Mouse (Mus musculus) lung, embryonic 16.5 days (tissue): ENCODE results near the gene Ephx1. TPM values are rescaled to one million over a fixed set of nuclear protein-coding genes. Genes with fewer than 3 reads are reported as not detected.

Source experiments
- ATAC-seq: fragments of 200-750 bp; cut with Nextera tagmentation; 2 replicates; pipeline ENCODE4 v1.8.0; 2017; ENCODE audit warnings: low read depth, mild to moderate bottlenecking, moderate library complexity
- H3K27ac ChIP-seq: fragments of 300-500 bp; sonication (generic); 2 replicates; pipeline ENCODE4 v1.5.1; 2014; ENCODE audit warnings: mild to moderate bottlenecking, control low read depth, low read length
- H3K27me3 ChIP-seq: fragments of 300-500 bp; sonication (generic); 2 replicates; pipeline ENCODE4 v1.6.1; 2014; ENCODE audit warnings: low read depth, low read length, mixed read lengths; ENCODE audit not compliant: control insufficient read depth, insufficient read depth
- H3K36me3 ChIP-seq: fragments of 300-500 bp; sonication (generic); 2 replicates; pipeline ENCODE4 v1.6.1; 2014; ENCODE audit warnings: low read length; ENCODE audit not compliant: control insufficient read depth, insufficient read depth
- H3K4me1 ChIP-seq: fragments of 300-500 bp; sonication (generic); replicated peaks from 2 replicates; pipeline ENCODE4 v1.6.1; 2014; ENCODE audit warnings: low read length, mixed read lengths; ENCODE audit not compliant: control insufficient read depth, insufficient read depth
- H3K4me2 ChIP-seq: fragments of 300-500 bp; sonication (generic); 2 replicates; pipeline ENCODE4 v1.6.1; 2014; ENCODE audit warnings: low read depth, low read length, control low read depth
- H3K4me3 ChIP-seq: fragments of 300-500 bp; sonication (generic); 2 replicates; pipeline ENCODE4 v1.5.1; 2014; ENCODE audit warnings: mild to moderate bottlenecking, low read length, control low read depth
- H3K9ac ChIP-seq: fragments of 300-500 bp; sonication (generic); 2 replicates; pipeline ENCODE4 v1.6.1; 2014; ENCODE audit warnings: low read length, control low read depth
- H3K9me3 ChIP-seq: fragments of 300-500 bp; sonication (generic); 2 replicates; pipeline ENCODE4 v1.6.1; 2016; ENCODE audit warnings: low read length; ENCODE audit not compliant: control insufficient read depth
- WGBS: fragments of 180-500 bp; shearing (Covaris S2); extraction: QIAGEN DNeasy Blood & Tissue Kit; methylation state at CpG from one replicate; pipeline ENCODE4 v1.1.7; 2014; 5-methylcytosine and 5-hydroxymethylcytosine counted together
- polyA plus RNA-seq: library from polyadenylated mRNA; unstranded; fragments of >200 nt; fragmentation: Nextera tagmentation; extraction: Ambion mirVana; gene quantifications from 2 replicates; pipeline ENCODE4 v1.2.1, GENCODE M21; 2015

Gene Ephx1
- polyA plus RNA-seq = 11.8 and 12.8 TPM in 2 replicates

- H3K27ac ChIP-seq = no peak within 1 kb of the TSS
- no peaks in the 10 kb centered on the region for H3K27me3 ChIP-seq
- no peak within 1 kb of the TSS for H3K4me3 ChIP-seq
- no peaks in the 10 kb centered on the region for H3K36me3 ChIP-seq
- H3K4me1 ChIP-seq = peaks cover 6% of the 10 kb centered on the region
- ATAC-seq = no peak
- WGBS = 34% methylated on average over 5 of the region's 5 CpGs
- H3K9me3 ChIP-seq = no peaks in the 10 kb centered on the region
- H3K4me2 ChIP-seq = no peak within 1 kb of the TSS
- no peak within 1 kb of the TSS for H3K9ac ChIP-seq
Measured at GRCm38 (mm10) chr1:181020756-181021487, at the start of gene Ephx1. TSS of gene Ephx1 (minus strand) at chr1:181020904.

GRCm38 (mm10) chr1:181069671-181070070, 49.0 kb upstream of the Ephx1 start:
- ATAC-seq = no peak
- Histone ChIP-seq H3K9ac (no peak overlapping the region), H3K9me3 (no peaks in the 10 kb centered on the region), H3K4me3 (no peak overlapping the region), H3K27ac (no peak overlapping the region), H3K4me1 (no peaks in the 10 kb centered on the region), H3K4me2 (no peak overlapping the region), H3K27me3 (no peaks in the 10 kb centered on the region), H3K36me3 (no peaks in the 10 kb centered on the region)
- 54% methylated on average over 11 of the region's 11 CpGs for WGBS

GRCm38 (mm10) chr1:181068344-181068743, 47.6 kb upstream of the Ephx1 start:
- Histone ChIP-seq H3K36me3 (no peaks in the 10 kb centered on the region), H3K27me3 (no peaks in the 10 kb centered on the region), H3K9me3 (no peaks in the 10 kb centered on the region), H3K27ac (no peak overlapping the region), H3K4me3 (no peak overlapping the region), H3K4me1 (no peaks in the 10 kb centered on the region), H3K4me2 (no peak overlapping the region), H3K9ac (no peak overlapping the region)
- no peak for ATAC-seq
- WGBS = 61% methylated on average over 1 of the region's 1 CpGs

GRCm38 (mm10) chr1:181064648-181065047, 43.9 kb upstream of the Ephx1 start:
- WGBS = 63% methylated on average over 6 of the region's 6 CpGs
- no peak overlapping the region for H3K4me3 ChIP-seq
- H3K4me1 ChIP-seq = no peaks in the 10 kb centered on the region
- no peaks in the 10 kb centered on the region for H3K27me3 ChIP-seq
- no peak for ATAC-seq
- no peak overlapping the region for H3K9ac ChIP-seq
- H3K9me3 ChIP-seq = no peaks in the 10 kb centered on the region
- H3K4me2 ChIP-seq = no peak overlapping the region
- H3K27ac ChIP-seq = no peak overlapping the region
- no peaks in the 10 kb centered on the region for H3K36me3 ChIP-seq

GRCm38 (mm10) chr1:181063991-181064390, 43.3 kb upstream of the Ephx1 start:
- Histone ChIP-seq H3K27me3 (no peaks in the 10 kb centered on the region), H3K4me3 (no peak overlapping the region), H3K27ac (no peak overlapping the region), H3K4me2 (no peak overlapping the region), H3K9ac (no peak overlapping the region), H3K36me3 (no peaks in the 10 kb centered on the region), H3K9me3 (no peaks in the 10 kb centered on the region), H3K4me1 (no peaks in the 10 kb centered on the region)
- 47% methylated on average over 2 of the region's 2 CpGs for WGBS
- ATAC-seq = no peak

- Histone ChIP-seq H3K9ac (no peak overlapping the region), H3K27ac (no peak overlapping the region), H3K36me3 (no peaks in the 10 kb centered on the region), H3K4me3 (no peak overlapping the region), H3K9me3 (no peaks in the 10 kb centered on the region; the same call in 1 of the 2 replicates), H3K4me1 (no peaks in the 10 kb centered on the region), H3K4me2 (no peak overlapping the region), H3K27me3 (no peaks in the 10 kb centered on the region)
- 54% methylated on average over 3 of the region's 3 CpGs for WGBS
- no peak for ATAC-seq
Measured at GRCm38 (mm10) chr1:181061784-181062485, 41.2 kb upstream of the Ephx1 start.

GRCm38 (mm10) chr1:181052898-181053297, 32.2 kb upstream of the Ephx1 start:
- Histone ChIP-seq H3K4me1 (no peaks in the 10 kb centered on the region), H3K4me3 (no peak overlapping the region), H3K36me3 (no peaks in the 10 kb centered on the region), H3K9me3 (no peaks in the 10 kb centered on the region; the same call in 1 of the 2 replicates), H3K9ac (no peak overlapping the region), H3K27me3 (no peaks in the 10 kb centered on the region), H3K27ac (no peak overlapping the region), H3K4me2 (no peak overlapping the region)
- WGBS = 71% methylated on average over 4 of the region's 4 CpGs
- no peak for ATAC-seq

GRCm38 (mm10) chr1:181050937-181051336, 30.2 kb upstream of the Ephx1 start, which contains the start of gene 9130409I23Rik:
TSS of gene 9130409I23Rik (plus strand) at chr1:181051237.
- Histone ChIP-seq H3K36me3 (no peaks in the 10 kb centered on the region), H3K27ac (no peak within 1 kb of the TSS), H3K27me3 (no peaks in the 10 kb centered on the region), H3K4me2 (no peak within 1 kb of the TSS), H3K9ac (no peak within 1 kb of the TSS), H3K4me3 (no peak within 1 kb of the TSS), H3K4me1 (no peaks in the 10 kb centered on the region), H3K9me3 (no peaks in the 10 kb centered on the region)
- WGBS = 68% methylated on average over 6 of the region's 6 CpGs
- no peak for ATAC-seq

GRCm38 (mm10) chr1:181049328-181049842, 28.7 kb upstream of the Ephx1 start:
- no peaks in the 10 kb centered on the region for H3K27me3 ChIP-seq
- H3K4me2 ChIP-seq = no peak overlapping the region
- H3K4me3 ChIP-seq = no peak overlapping the region
- no peak overlapping the region for H3K9ac ChIP-seq
- H3K4me1 ChIP-seq = no peaks in the 10 kb centered on the region
- no peaks in the 10 kb centered on the region for H3K36me3 ChIP-seq
- no peaks in the 10 kb centered on the region for H3K9me3 ChIP-seq
- H3K27ac ChIP-seq = no peak overlapping the region
- ATAC-seq = no peak
